Mouse (Mus musculus): ENCODE measurements at regions not wholly inside any gene's neighbourhood (a gene's known extent, or its start where the extent isn't known, plus 50 kb on each side); places are given as distances from the start of the nearest gene placed in this dataset.
"Not testable (repeated sequence)": the region's sequence is repeated elsewhere in the genome, so short reads cannot be mapped to it uniquely, and the experiment has no call there.

GRCm38 (mm10) chr5:4349943-4350342 is 157.8 kb downstream of the Mterf1b start:
- DNase-seq (ENCODE audit: low read depth, low spot score), result no peak

DNA sequence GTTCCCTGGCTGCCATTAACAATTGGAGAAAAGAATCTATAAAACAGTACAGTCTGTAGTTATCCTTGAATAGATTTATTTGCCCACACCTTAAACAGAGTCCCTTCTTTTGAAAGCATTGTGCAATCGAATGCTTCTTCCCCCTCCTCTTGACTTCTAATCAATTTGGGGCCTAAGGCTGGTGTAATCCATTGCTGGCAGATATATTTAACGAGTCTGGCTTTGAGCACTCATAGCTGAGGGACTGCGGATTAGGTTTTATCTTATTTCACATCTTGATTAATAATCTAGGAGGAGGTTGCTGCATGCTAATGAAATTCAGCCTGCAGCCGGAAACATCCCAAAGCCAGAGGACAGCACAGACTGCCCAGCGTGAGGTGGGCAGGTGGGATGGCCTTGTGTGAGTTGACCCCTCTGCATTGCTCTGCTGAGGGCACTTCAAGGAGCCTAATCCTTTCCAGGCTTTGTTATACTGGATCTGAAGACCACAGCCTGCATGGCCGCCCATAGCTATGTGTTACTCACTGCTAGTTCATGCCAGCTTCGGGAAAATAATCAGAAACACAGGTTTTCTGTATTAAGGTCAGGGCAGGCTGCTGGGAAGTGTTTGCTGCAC is 163.6 kb downstream of the Mterf1b start:
- DNase-seq (ENCODE audit: low read depth, low spot score), result peak; percentile 10

- DNase-seq (ENCODE audit: low read depth, low spot score), result not testable (repeated sequence)
Measured at GRCm38 (mm10) chr5:4356555-4357273, 164.5 kb downstream of the Mterf1b start.

- not testable (repeated sequence) for DNase-seq (ENCODE audit: low read depth, low spot score)
Measured at GRCm38 (mm10) chr5:4361547-4361946, 169.4 kb downstream of the Mterf1b start.

DNA sequence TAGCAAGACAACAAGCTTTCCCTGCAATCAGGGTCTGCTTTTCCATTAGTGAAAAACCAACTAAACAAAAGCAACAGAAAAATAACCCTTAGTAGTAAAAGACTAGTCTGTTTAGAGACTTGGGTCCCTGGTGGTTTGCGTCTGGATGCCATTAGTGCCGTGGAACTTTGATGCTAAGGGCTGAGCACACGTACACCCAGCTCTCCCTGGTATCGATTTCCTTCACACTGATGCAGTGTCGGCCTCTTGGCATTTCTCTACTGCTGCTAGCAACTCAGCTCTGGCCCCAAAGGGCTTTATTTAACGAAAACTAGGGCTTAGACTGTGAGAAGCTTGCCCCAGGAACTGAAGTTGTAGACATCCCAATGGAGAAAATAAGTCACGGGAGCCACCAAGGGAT is 192.6 kb downstream of the Mterf1b start:
- DNase-seq (ENCODE audit: low read depth, low spot score), result not testable (repeated sequence)

DNA sequence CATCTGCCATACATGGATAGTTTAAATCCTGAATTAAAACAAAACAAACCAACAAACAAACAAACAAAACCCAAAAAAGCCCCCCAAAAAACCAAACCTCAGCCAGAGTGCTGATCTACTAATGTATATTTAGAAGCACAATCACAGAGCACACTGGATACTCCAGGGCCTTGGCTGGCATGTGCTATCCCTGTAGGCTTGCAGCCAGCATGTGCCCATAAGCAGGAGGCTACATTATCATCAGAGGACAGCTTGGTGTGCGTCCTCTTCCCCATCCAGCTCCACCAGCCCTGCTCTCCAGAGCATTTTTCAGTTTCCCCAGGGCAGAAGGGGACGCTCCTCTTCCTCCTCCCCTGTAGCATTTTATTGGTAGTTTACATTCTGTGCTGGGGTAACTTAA is 198.9 kb downstream of the Mterf1b start:
- no peak for DNase-seq (ENCODE audit: low read depth, low spot score)

DNA sequence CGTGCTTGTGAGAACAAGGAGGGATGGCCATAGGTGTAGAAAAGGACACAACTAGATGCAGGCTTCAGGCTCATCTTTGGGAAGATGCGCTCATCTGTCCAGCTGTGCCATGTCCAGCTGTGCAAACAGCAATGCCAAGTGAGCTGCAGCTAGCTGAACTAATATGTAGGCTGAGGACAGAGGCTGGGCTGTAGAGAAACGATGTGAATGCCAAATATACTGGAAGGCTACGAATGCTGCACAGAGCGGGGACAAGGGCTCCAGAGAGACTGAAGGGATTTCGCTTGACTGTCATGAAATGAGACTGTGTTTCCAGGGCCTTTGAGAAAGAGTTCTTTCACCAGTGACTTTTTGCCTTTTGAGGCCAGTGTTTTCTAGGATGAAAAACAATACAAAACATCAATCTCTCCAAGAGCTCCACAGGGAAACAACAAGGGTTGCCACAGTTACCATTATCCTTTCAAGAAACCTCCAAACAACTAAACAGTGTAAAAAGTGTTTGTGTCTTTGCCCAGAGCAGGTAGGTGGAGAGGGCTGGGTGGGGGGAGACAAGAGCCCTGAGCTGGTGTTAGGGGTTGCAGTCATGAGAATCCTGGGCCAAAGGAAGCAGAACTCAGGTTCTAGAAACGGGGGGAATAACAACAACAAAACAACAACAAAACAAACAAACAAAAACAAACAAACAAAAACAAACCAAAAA is 202.3 kb downstream of the Mterf1b start:
- not testable (repeated sequence) for DNase-seq (ENCODE audit: low read depth, low spot score)

- DNase-seq (ENCODE audit: low read depth, low spot score), result no peak
Measured at GRCm38 (mm10) chr5:4398087-4398486, 205.9 kb downstream of the Mterf1b start.

GRCm38 (mm10) chr5:4417761-4418160 is 225.6 kb downstream of the Mterf1b start:
- DNase-seq (ENCODE audit: low read depth, low spot score), result no peak

Measured in 3T3-L1 (cell line).